ENCODE assay signal across 8 mouse cellular contexts in the genomic region with DNA sequence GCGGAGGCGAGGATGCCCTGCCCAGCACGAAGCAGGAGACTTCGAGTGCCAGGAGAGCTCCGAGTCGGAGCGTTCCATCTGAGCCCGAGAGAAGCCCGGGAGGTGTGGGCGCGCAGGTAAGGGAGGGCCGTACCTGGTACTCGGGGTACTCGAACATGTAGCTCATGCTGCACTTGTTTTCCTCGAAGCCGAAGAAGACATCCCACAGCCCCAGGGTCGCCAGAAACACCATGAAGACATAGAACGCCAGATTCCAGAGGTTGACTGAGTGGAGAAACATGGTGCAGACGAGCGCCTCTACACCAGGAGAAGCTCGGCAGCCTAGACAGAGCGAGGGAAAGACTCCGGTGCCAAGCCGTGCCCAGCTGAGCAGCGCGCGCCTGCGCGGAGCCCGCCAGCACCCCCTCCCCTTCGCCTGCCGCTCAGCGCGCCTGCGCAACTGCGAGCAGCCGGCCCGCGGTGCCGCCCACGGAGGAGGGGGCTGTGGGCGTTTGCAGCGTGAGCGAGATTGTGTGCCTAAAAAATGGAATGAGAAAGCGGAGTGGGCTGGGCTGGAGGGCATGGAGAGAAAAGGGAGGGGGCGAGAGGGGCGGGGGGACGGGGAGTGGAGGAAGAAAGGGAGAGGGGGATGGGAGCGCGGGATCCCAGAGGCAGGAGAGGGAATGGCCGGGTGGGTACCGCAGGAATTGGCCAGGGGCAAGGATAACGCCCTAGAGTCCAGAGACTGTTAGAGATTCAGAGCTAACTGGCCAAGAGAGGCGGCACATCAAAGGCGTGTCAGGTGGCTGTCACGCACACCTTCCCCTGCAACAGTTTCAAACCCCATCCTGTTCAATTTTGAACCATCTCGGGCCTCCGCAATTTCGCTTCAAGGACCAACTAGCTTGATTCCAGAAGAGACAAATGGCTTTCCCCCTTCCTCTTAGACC. TPM values are rescaled to one million over a fixed set of nuclear protein-coding genes. Genes with fewer than 3 reads are reported as not detected.
DNase-seq lines count a peak whose midpoint lies in the region; ATAC-seq and TF ChIP-seq lines count a peak whose summit lies in the region.

TSS of gene Pgap1 (minus strand) at position 384 of the 929 bp plus-strand sequence.

- intact Hi-C loops in heart, postnatal 14 days (cut with DNase I), result no loop called here

- no peak for TF ChIP-seq EP300 in stomach, postnatal 0 days (optimal IDR thresholded peaks at IDR 0.05)

- TF ChIP-seq CTCF in stomach, postnatal 0 days (IDR thresholded peaks at IDR 0.05; ENCODE audit: low read depth), result no peak

- peak within 1 kb of the TSS; percentile 88 for H3K27ac ChIP-seq in forebrain, embryonic 14.5 days (ENCODE audit: low read depth, low read length)
- no peak within 1 kb of the TSS for H3K27ac ChIP-seq in liver, embryonic 16.5 days (ENCODE audit: low read length)
- H3K27ac ChIP-seq in neural tube, embryonic 12.5 days, result peak within 1 kb of the TSS; percentile 32; the same call in 1 of the 2 replicates
- peak within 1 kb of the TSS; percentile 84 for H3K27ac ChIP-seq in stomach, postnatal 0 days (replicated peaks)

- H3K9me3 ChIP-seq in forebrain, embryonic 14.5 days (replicated peaks; ENCODE audit: control insufficient read depth, low read length), result no peaks in the 10 kb centered on the region
- H3K9me3 ChIP-seq in liver, embryonic 16.5 days (replicated peaks; ENCODE audit: control insufficient read depth, low read length), result no peaks in the 10 kb centered on the region
- no peaks in the 10 kb centered on the region for H3K9me3 ChIP-seq in neural tube, embryonic 12.5 days
- H3K9me3 ChIP-seq in stomach, postnatal 0 days (ENCODE audit: control insufficient read depth, low read length), result no peaks in the 10 kb centered on the region

- peak within 1 kb of the TSS; percentile 71 for H3K4me3 ChIP-seq in forebrain, embryonic 14.5 days (ENCODE audit: low read depth, low read length)
- H3K4me3 ChIP-seq in liver, embryonic 16.5 days (ENCODE audit: low read depth, low read length), result peak within 1 kb of the TSS; percentile 62
- H3K4me3 ChIP-seq in neural tube, embryonic 12.5 days, result peak within 1 kb of the TSS; percentile 67
- H3K4me3 ChIP-seq in stomach, postnatal 0 days (ENCODE audit: low read depth, low read length), result peak within 1 kb of the TSS; percentile 74

- under 1% methylated on average over 58 of the region's 59 CpGs for WGBS in forebrain, embryonic 14.5 days
- under 1% methylated on average over 58 of the region's 59 CpGs for WGBS in large intestine, adult 2 months
- 2% methylated on average over 55 of the region's 59 CpGs for WGBS in liver, embryonic 16.5 days (ENCODE audit: insufficient replicate concordance)
- WGBS in neural tube, embryonic 12.5 days, result under 1% methylated on average over 55 of the region's 59 CpGs
- WGBS in stomach, postnatal 0 days, result under 1% methylated on average over 51 of the region's 59 CpGs

- peaks cover 6% of the 10 kb centered on the region for H3K4me1 ChIP-seq in forebrain, embryonic 14.5 days (ENCODE audit: control insufficient read depth, insufficient read depth, low read length)
- no peaks in the 10 kb centered on the region for H3K4me1 ChIP-seq in liver, embryonic 16.5 days (ENCODE audit: control insufficient read depth, low read depth, low read length)
- no peaks in the 10 kb centered on the region for H3K4me1 ChIP-seq in neural tube, embryonic 12.5 days
- H3K4me1 ChIP-seq in stomach, postnatal 0 days (replicated peaks; ENCODE audit: control insufficient read depth, insufficient read depth), result no peaks in the 10 kb centered on the region

- no peaks in the 10 kb centered on the region for H3K27me3 ChIP-seq in forebrain, embryonic 14.5 days (replicated peaks; ENCODE audit: control insufficient read depth, insufficient read depth, low read length)
- H3K27me3 ChIP-seq in liver, embryonic 16.5 days (ENCODE audit: control insufficient read depth, insufficient read depth, low read depth, low read length), result peaks cover 2% of the 10 kb centered on the region
- H3K27me3 ChIP-seq in neural tube, embryonic 12.5 days (replicated peaks), result no peaks in the 10 kb centered on the region
- H3K27me3 ChIP-seq in stomach, postnatal 0 days (ENCODE audit: control insufficient read depth, insufficient read depth, low read length), result no peaks in the 10 kb centered on the region

- ATAC-seq in forebrain, embryonic 14.5 days, result peak; percentile 99
- peak; percentile 82 for ATAC-seq in liver, embryonic 16.5 days (ENCODE audit: low read depth)
- peak; percentile 99 for ATAC-seq in neural tube, embryonic 12.5 days (ENCODE audit: low FRiP score, low read depth)
- peak; percentile 99 for ATAC-seq in stomach, postnatal 0 days (ENCODE audit: low FRiP score, low TSS enrichment)

- DNase-seq in CD4-positive, CD25-positive, alpha-beta regulatory T cell, adult 2 months (ENCODE audit: low read depth, low spot score), result peak; percentile 96
- DNase-seq in c-Kit-positive CD71-negative TER-119-negative erythroid progenitor cells, embryonic 14.5 days (ENCODE audit: low read depth), result peak; percentile 46
- DNase-seq in forebrain, embryonic 14.5 days (ENCODE audit: low spot score), result peak; percentile 97
- peak; percentile 90 to 91 for DNase-seq in heart, postnatal 14 days
- peak; percentile 38 for DNase-seq in large intestine, adult 2 months (ENCODE audit: low read depth, low spot score)
- peak; percentile 92 for DNase-seq in stomach, postnatal 0 days (ENCODE audit: low spot score)

- no peaks in the 10 kb centered on the region for H3K36me3 ChIP-seq in forebrain, embryonic 14.5 days (ENCODE audit: control insufficient read depth, insufficient read depth, low read length)
- no peaks in the 10 kb centered on the region for H3K36me3 ChIP-seq in liver, embryonic 16.5 days (ENCODE audit: control insufficient read depth, insufficient read depth)
- no peaks in the 10 kb centered on the region for H3K36me3 ChIP-seq in neural tube, embryonic 12.5 days
- H3K36me3 ChIP-seq in stomach, postnatal 0 days (ENCODE audit: control insufficient read depth, insufficient read depth, low read length), result no peaks in the 10 kb centered on the region

- H3K9ac ChIP-seq in forebrain, embryonic 14.5 days (ENCODE audit: low read length), result peak within 1 kb of the TSS; percentile 86
- H3K9ac ChIP-seq in liver, embryonic 16.5 days (ENCODE audit: low read depth, low read length), result peak within 1 kb of the TSS; percentile 40
- peak within 1 kb of the TSS; percentile 66 for H3K9ac ChIP-seq in neural tube, embryonic 12.5 days
- peak within 1 kb of the TSS; percentile 70 for H3K9ac ChIP-seq in stomach, postnatal 0 days (ENCODE audit: low read length)

- H3K4me2 ChIP-seq in forebrain, embryonic 14.5 days (ENCODE audit: low read length), result peak within 1 kb of the TSS; percentile 64
- peak within 1 kb of the TSS; percentile 69 for H3K4me2 ChIP-seq in liver, embryonic 16.5 days (ENCODE audit: low read depth, low read length)
- H3K4me2 ChIP-seq in neural tube, embryonic 12.5 days (replicated peaks), result peak within 1 kb of the TSS; percentile 83
- H3K4me2 ChIP-seq in stomach, postnatal 0 days (replicated peaks; ENCODE audit: low read depth), result peak within 1 kb of the TSS; percentile 97

RNA-seq across cellular contexts. Expression of gene Pgap1, which starts in this region (rescaled TPM):
- 33.3 and 48.9 TPM in 2 replicates for polyA plus RNA-seq in forebrain, embryonic 14.5 days (2014; fragmentation: Nextera tagmentation; extraction: Ambion mirVana)
- 1 to 10 TPM; 5.9 to 6.0 TPM for total RNA-seq in heart, postnatal 14 days (2021)
- polyA plus RNA-seq in large intestine, adult 2 months (2012; rRNA removed), result 0.84 and 1.7 TPM in 2 replicates
- polyA plus RNA-seq in liver, embryonic 16.5 days (2015; fragmentation: Nextera tagmentation; extraction: Ambion mirVana), result 0.93 and 1.5 TPM in 2 replicates
- 12.4 and 15.0 TPM in 2 replicates for polyA plus RNA-seq in neural tube, embryonic 12.5 days (2016; fragmentation: Nextera tagmentation; extraction: Ambion mirVana)
- 4.5 and 5.4 TPM in 2 replicates for polyA plus RNA-seq in stomach, postnatal 0 days (2015; fragmentation: Nextera tagmentation; extraction: Ambion mirVana)

Comparison
In these comparisons a context has a peak if more than half of its experiments do, and no peak if none do; other contexts are left out.
1. DNase-seq: peak in every context shown above with its lines; median percentile 97 in forebrain, embryonic 14.5 days; 96 in CD4-positive, CD25-positive, alpha-beta regulatory T cell, adult 2 months; 92 in stomach, postnatal 0 days; 90 in heart, postnatal 14 days; 46 in c-Kit-positive CD71-negative TER-119-negative erythroid progenitor cells, embryonic 14.5 days; 38 in large intestine, adult 2 months.